Comparison of ENCODE assay signal across 8 mouse cellular contexts in the genomic region with DNA sequence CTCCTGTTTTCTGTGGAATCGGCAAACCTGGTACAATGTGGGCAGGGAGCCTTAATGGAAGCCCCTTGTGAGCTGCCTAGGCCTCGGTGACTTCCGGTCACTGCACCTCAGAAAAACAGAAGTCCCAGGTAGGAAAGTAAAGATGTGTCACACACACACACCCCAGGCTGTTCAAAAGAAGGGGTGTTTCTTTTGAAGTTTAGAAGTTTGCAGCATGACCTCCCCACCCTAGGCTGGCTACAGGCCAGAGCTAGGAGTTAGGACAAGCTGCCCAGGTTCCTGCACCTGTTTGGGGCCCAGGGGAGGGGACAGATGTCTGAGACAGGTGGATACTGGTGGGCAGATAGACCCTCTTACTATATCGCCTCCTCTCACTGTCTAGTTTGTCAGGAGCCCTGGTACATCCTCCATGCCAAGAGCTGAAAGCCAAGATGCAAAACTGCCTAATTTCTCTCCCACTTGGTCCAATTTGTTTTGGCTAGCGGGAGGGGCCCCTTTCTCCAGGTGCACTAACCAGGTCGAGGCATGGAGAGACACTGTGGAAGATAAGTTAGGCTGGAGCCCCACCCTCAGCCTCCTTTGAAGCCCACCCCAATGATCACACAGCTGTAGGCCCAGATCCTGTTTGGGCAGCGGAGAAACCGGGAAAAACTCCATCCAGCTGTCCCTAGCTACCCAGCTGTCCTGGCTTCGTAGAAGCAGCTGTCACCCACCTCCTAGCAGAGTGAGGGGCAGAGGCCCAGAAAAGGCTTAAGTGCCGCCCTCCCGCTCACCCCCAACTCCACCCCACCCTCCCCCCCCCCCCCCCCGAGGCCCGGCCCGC. TPM values are rescaled to one million over a fixed set of nuclear protein-coding genes. Genes with fewer than 3 reads are reported as not detected.
A peak's percentile ranks its signal among the peaks of the same experiment; 100 is the strongest.
DNase-seq lines count a peak whose midpoint lies in the region; ATAC-seq and TF ChIP-seq lines count a peak whose summit lies in the region.

No protein-coding gene starts in this region.

- peak overlapping the region; percentile 30; the same call in 1 of the 2 replicates for H3K4me3 ChIP-seq in heart, embryonic 11.5 days (ENCODE audit: low read depth, low read length)
- H3K4me3 ChIP-seq in heart, adult 2 months: no peak overlapping the region
- no peak overlapping the region for H3K4me3 ChIP-seq in bone marrow, adult 2 months (replicated peaks; ENCODE audit: control insufficient read depth, low read depth, low read length)
- H3K4me3 ChIP-seq in hindbrain, postnatal 0 days (ENCODE audit: low read length): no peak overlapping the region
- H3K4me3 ChIP-seq in midbrain, embryonic 11.5 days (ENCODE audit: low read depth, low read length): 0 out of 2 replicates have a peak overlapping the region, but pooled peaks have one; percentile 9

- no peak for TF ChIP-seq EP300 in heart, adult 2 months (IDR thresholded peaks at IDR 0.05; ENCODE audit: insufficient read depth, low read depth, low read length)

- H3K79me2 ChIP-seq in heart, adult 2 months (replicated peaks; ENCODE audit: control insufficient read depth, insufficient read depth, low read length): peaks cover 2% of the 10 kb centered on the region; the same call in 1 of the 2 replicates

- 32% methylated on average over 11 of the region's 14 CpGs for WGBS in heart, embryonic 11.5 days (ENCODE audit: insufficient replicate concordance)
- WGBS in heart, adult 2 months: 34% methylated on average over 14 of the region's 14 CpGs
- WGBS in bone marrow, adult 2 months: 25% methylated on average over 14 of the region's 14 CpGs
- WGBS in hindbrain, postnatal 0 days: 30% methylated on average over 11 of the region's 14 CpGs
- 30% methylated on average over 9 of the region's 14 CpGs for WGBS in midbrain, embryonic 11.5 days

- H3K4me1 ChIP-seq in heart, embryonic 11.5 days (ENCODE audit: control insufficient read depth, insufficient read depth, low read length): peaks cover 33% of the 10 kb centered on the region
- H3K4me1 ChIP-seq in heart, adult 2 months (ENCODE audit: control insufficient read depth, insufficient read depth, low read length): peaks cover 11% of the 10 kb centered on the region
- peaks cover 8% of the 10 kb centered on the region for H3K4me1 ChIP-seq in bone marrow, adult 2 months (ENCODE audit: control insufficient read depth, insufficient read depth, low read length)
- H3K4me1 ChIP-seq in hindbrain, postnatal 0 days (ENCODE audit: insufficient read depth, low read length): peaks cover 11% of the 10 kb centered on the region
- H3K4me1 ChIP-seq in midbrain, embryonic 11.5 days (ENCODE audit: control insufficient read depth, insufficient read depth, low read length): peaks cover 27% of the 10 kb centered on the region

- no peak for DNase-seq in heart, adult 2 months
- no peak for DNase-seq in hindbrain, postnatal 0 days (ENCODE audit: low spot score)
- DNase-seq in midbrain, embryonic 11.5 days (ENCODE audit: low spot score, missing footprints): peak; percentile 92
- DNase-seq in right cerebral cortex, postnatal 14 days: no peak
- DNase-seq in ovary, postnatal 36 days (ENCODE audit: low spot score): no peak

- H3K27me3 ChIP-seq in heart, embryonic 11.5 days (ENCODE audit: control insufficient read depth, insufficient read depth, low read length): no peaks in the 10 kb centered on the region
- H3K27me3 ChIP-seq in heart, adult 2 months (ENCODE audit: control insufficient read depth, insufficient read depth, low read length): no peaks in the 10 kb centered on the region
- H3K27me3 ChIP-seq in hindbrain, postnatal 0 days (ENCODE audit: insufficient read depth, low read length): no peaks in the 10 kb centered on the region
- no peaks in the 10 kb centered on the region for H3K27me3 ChIP-seq in midbrain, embryonic 11.5 days (ENCODE audit: control insufficient read depth, insufficient read depth, low read length)

- peak overlapping the region; percentile 57 for H3K27ac ChIP-seq in heart, embryonic 11.5 days (ENCODE audit: low read depth, low read length)
- H3K27ac ChIP-seq in heart, adult 2 months: no peak overlapping the region
- H3K27ac ChIP-seq in bone marrow, adult 2 months (ENCODE audit: control insufficient read depth, insufficient read depth, low read depth, low read length, poor library complexity): peak overlapping the region; percentile 29
- peak overlapping the region; percentile 51; the same call in 1 of the 2 replicates for H3K27ac ChIP-seq in hindbrain, postnatal 0 days
- H3K27ac ChIP-seq in midbrain, embryonic 11.5 days (ENCODE audit: low read depth, low read length): peak overlapping the region; percentile 72

- TF ChIP-seq CTCF in heart, adult 2 months (IDR thresholded peaks at IDR 0.05): no peak
- no peak for TF ChIP-seq CTCF in bone marrow, adult 2 months (IDR thresholded peaks at IDR 0.05; ENCODE audit: control insufficient read depth, insufficient read depth, low read length)
- TF ChIP-seq CTCF in hindbrain, postnatal 0 days (IDR thresholded peaks at IDR 0.05; ENCODE audit: low read depth): no peak

- H3K9ac ChIP-seq in heart, embryonic 11.5 days (ENCODE audit: low read depth, low read length): peak overlapping the region; percentile 61; the same call in 1 of the 2 replicates
- H3K9ac ChIP-seq in heart, adult 2 months (ENCODE audit: low read depth, low read length): no peak overlapping the region
- peak overlapping the region; percentile 30; the same call in 1 of the 2 replicates for H3K9ac ChIP-seq in hindbrain, postnatal 0 days (replicated peaks; ENCODE audit: low read length)
- H3K9ac ChIP-seq in midbrain, embryonic 11.5 days (ENCODE audit: low read length): peak overlapping the region; percentile 41; the same call in 1 of the 2 replicates

- H3K36me3 ChIP-seq in heart, embryonic 11.5 days (ENCODE audit: control insufficient read depth, insufficient read depth, low read length): peaks cover 30% of the 10 kb centered on the region
- H3K36me3 ChIP-seq in heart, adult 2 months (ENCODE audit: control insufficient read depth, insufficient read depth, low read length): 0 out of 2 replicates have a peak, but pooled peaks cover under 1% of the 10 kb centered on the region
- peaks cover 33% of the 10 kb centered on the region for H3K36me3 ChIP-seq in hindbrain, postnatal 0 days (ENCODE audit: insufficient read depth, low read length)
- H3K36me3 ChIP-seq in midbrain, embryonic 11.5 days (ENCODE audit: control insufficient read depth, insufficient read depth, low read length): peaks cover 30% of the 10 kb centered on the region

- TF ChIP-seq POLR2A in heart, adult 2 months (IDR thresholded peaks at IDR 0.05; ENCODE audit: insufficient read depth, low read depth, low read length): no peak
- TF ChIP-seq POLR2A in bone marrow, adult 2 months (IDR thresholded peaks at IDR 0.05; ENCODE audit: borderline replicate concordance, control insufficient read depth, low read depth, low read length): no peak

- intact Hi-C loops in heart, adult 2 months (cut with DNase I): no loop called here

- ATAC-seq in heart, embryonic 11.5 days (replicated peaks; ENCODE audit: insufficient number of reproducible peaks, low FRiP score, low TSS enrichment): peak; percentile 37; the same call in 1 of the 2 replicates
- peak; percentile 50 for ATAC-seq in hindbrain, postnatal 0 days
- ATAC-seq in midbrain, embryonic 11.5 days (ENCODE audit: low FRiP score): peak; percentile 58
- ATAC-seq in megakaryocyte progenitor cell, adult 5-6 weeks (replicated peaks; ENCODE audit: poor library complexity): no peak

- H3K9me3 ChIP-seq in heart, embryonic 11.5 days (replicated peaks; ENCODE audit: control insufficient read depth, low read length): no peaks in the 10 kb centered on the region
- no peaks in the 10 kb centered on the region for H3K9me3 ChIP-seq in hindbrain, postnatal 0 days (ENCODE audit: low read length)
- H3K9me3 ChIP-seq in midbrain, embryonic 11.5 days (ENCODE audit: control insufficient read depth, low read length): no peaks in the 10 kb centered on the region

- H3K4me2 ChIP-seq in heart, embryonic 11.5 days: peak overlapping the region; percentile 69
- peak overlapping the region; percentile 25; the same call in 1 of the 2 replicates for H3K4me2 ChIP-seq in hindbrain, postnatal 0 days (ENCODE audit: low read depth, low read length)
- peak overlapping the region; percentile 39 for H3K4me2 ChIP-seq in midbrain, embryonic 11.5 days

RNA-seq across cellular contexts. Expression of gene Trim8, which starts 16.2 kb away (rescaled TPM):
- 18.0 and 18.6 TPM in 2 replicates for polyA plus RNA-seq in heart, embryonic 11.5 days (2014; fragmentation: Nextera tagmentation; extraction: Ambion mirVana)
- total RNA-seq in heart, adult 2 months (2021): 10 to 100 TPM; 39.2 to 39.8 TPM
- polyA plus RNA-seq in heart, adult 2 months (2012; rRNA removed): 17.2 and 24.1 TPM in 2 replicates
- 13.9 and 25.9 TPM in 2 replicates for polyA plus RNA-seq in bone marrow, adult 2 months (2011; ENCODE audit: insufficient read depth, insufficient read length, low replicate concordance, missing spikeins)
- total RNA-seq in hindbrain, postnatal 0 days (2014; rRNA removed): 108 and 115 TPM in 2 replicates
- polyA plus RNA-seq in hindbrain, postnatal 0 days (2015; fragmentation: Nextera tagmentation; extraction: Ambion mirVana): 28.8 and 29.7 TPM in 2 replicates
- 28.6 and 31.7 TPM in 2 replicates for polyA plus RNA-seq in midbrain, embryonic 11.5 days (2014; fragmentation: Nextera tagmentation; extraction: Ambion mirVana)
- total RNA-seq in megakaryocyte progenitor cell, adult 5-6 weeks (2015): 9.7 and 18.0 TPM in 2 replicates
- total RNA-seq in megakaryocyte progenitor cell, adult 5-6 weeks (2017): 12.8 and 12.9 TPM in 2 replicates

RNA-seq across cellular contexts. Expression of gene Arl3, which starts 55.3 kb away (rescaled TPM):
- polyA plus RNA-seq in heart, embryonic 11.5 days (2014; fragmentation: Nextera tagmentation; extraction: Ambion mirVana): 67.5 and 83.5 TPM in 2 replicates
- 10 to 100 TPM; 36.1 to 43.4 TPM for total RNA-seq in heart, adult 2 months (2021)
- polyA plus RNA-seq in heart, adult 2 months (2012; rRNA removed): 38.3 and 57.0 TPM in 2 replicates
- 14.0 and 18.3 TPM in 2 replicates for polyA plus RNA-seq in bone marrow, adult 2 months (2011; ENCODE audit: insufficient read depth, insufficient read length, low replicate concordance, missing spikeins)
- 66.2 and 71.1 TPM in 2 replicates for total RNA-seq in hindbrain, postnatal 0 days (2014; rRNA removed)
- 220 and 224 TPM in 2 replicates for polyA plus RNA-seq in hindbrain, postnatal 0 days (2015; fragmentation: Nextera tagmentation; extraction: Ambion mirVana)
- polyA plus RNA-seq in midbrain, embryonic 11.5 days (2014; fragmentation: Nextera tagmentation; extraction: Ambion mirVana): 155 and 160 TPM in 2 replicates
- total RNA-seq in megakaryocyte progenitor cell, adult 5-6 weeks (2015): 12.5 and 15.6 TPM in 2 replicates
- total RNA-seq in megakaryocyte progenitor cell, adult 5-6 weeks (2017): 10.2 and 13.4 TPM in 2 replicates

RNA-seq across cellular contexts. Expression of gene Sfxn2, which starts 55.4 kb away (rescaled TPM):
- polyA plus RNA-seq in heart, embryonic 11.5 days (2014; fragmentation: Nextera tagmentation; extraction: Ambion mirVana): 8.1 and 10.5 TPM in 2 replicates
- total RNA-seq in heart, adult 2 months (2021): 1 to 10 TPM; 2.4 to 3.6 TPM
- 2.3 and 2.7 TPM in 2 replicates for polyA plus RNA-seq in heart, adult 2 months (2012; rRNA removed)
- 4.3 and 9.4 TPM in 2 replicates for polyA plus RNA-seq in bone marrow, adult 2 months (2011; ENCODE audit: insufficient read depth, insufficient read length, low replicate concordance, missing spikeins)
- total RNA-seq in hindbrain, postnatal 0 days (2014; rRNA removed): 8.1 and 10.2 TPM in 2 replicates
- polyA plus RNA-seq in hindbrain, postnatal 0 days (2015; fragmentation: Nextera tagmentation; extraction: Ambion mirVana): 12.0 and 13.0 TPM in 2 replicates
- 12.1 and 12.7 TPM in 2 replicates for polyA plus RNA-seq in midbrain, embryonic 11.5 days (2014; fragmentation: Nextera tagmentation; extraction: Ambion mirVana)
- 7.8 and 9.2 TPM in 2 replicates for total RNA-seq in megakaryocyte progenitor cell, adult 5-6 weeks (2015)
- 8.9 and 9.7 TPM in 2 replicates for total RNA-seq in megakaryocyte progenitor cell, adult 5-6 weeks (2017)

Comparison
In these comparisons a context has a peak if more than half of its experiments do, and no peak if none do; other contexts are left out.
1. H3K4me3 ChIP-seq: peak in heart, embryonic 11.5 days (single experiment) and midbrain, embryonic 11.5 days (single experiment); none in heart, adult 2 months (single experiment), bone marrow, adult 2 months (single experiment) and hindbrain, postnatal 0 days (single experiment).
2. Peak in every context shown above with its lines, with median percentiles within 50 percentile points of each other: H3K4me2 ChIP-seq.